Mouse (Mus musculus): ENCODE results near the gene Actr5.

DNA sequence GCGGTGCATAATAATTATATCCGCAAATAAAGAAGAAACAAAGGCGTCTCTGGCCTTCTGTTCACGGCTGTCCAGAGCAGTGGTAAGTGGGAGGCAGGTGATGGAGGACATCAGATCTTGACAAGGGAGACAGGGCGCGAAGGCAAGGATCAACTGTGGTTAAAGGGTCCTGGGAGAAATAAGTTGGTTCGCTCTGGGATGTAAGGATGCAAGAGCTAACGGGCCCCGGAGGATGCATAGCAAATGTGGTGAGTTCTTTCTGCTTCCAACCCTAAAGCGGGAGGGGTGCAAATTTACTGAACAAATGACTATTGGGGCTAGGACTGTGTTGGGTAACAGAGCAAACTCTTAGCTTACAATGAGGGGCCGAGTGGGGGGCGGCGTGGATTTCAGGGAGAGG, 9.0 kb upstream of the Actr5 start:
- no peak for TF ChIP-seq TCF12 (IDR thresholded peaks at IDR 0.05; ENCODE audit: low read depth, low read length)
- no peak for TF ChIP-seq RCOR1 (IDR thresholded peaks at IDR 0.05; ENCODE audit: low read depth, low read length)
- TF ChIP-seq HCFC1 (IDR thresholded peaks at IDR 0.05; ENCODE audit: low read depth, low read length) = no peak
- TF ChIP-seq ZMIZ1 (IDR thresholded peaks at IDR 0.05; ENCODE audit: low read depth, low read length) = no peak
- no peak for TF ChIP-seq CTCF (IDR thresholded peaks at IDR 0.05 in 2 of 3, conservative IDR thresholded peaks at IDR 0.05 in 1 of 3; ENCODE audit: control insufficient read depth in 1 of 3, insufficient read depth in 1 of 3, low read depth in 2 of 3, low read length in 3 of 3, poor library complexity in 1 of 3, severe bottlenecking in 1 of 3)
- TF ChIP-seq ZKSCAN1 (IDR thresholded peaks at IDR 0.05; ENCODE audit: low read depth, low read length) = no peak
- TF ChIP-seq ZNF384 (IDR thresholded peaks at IDR 0.05; ENCODE audit: low read depth, low read length) = no peak
- no peak for TF ChIP-seq POLR2A (IDR thresholded peaks at IDR 0.05; ENCODE audit: control insufficient read depth in 1 of 2, insufficient read depth in 1 of 2, low read depth in 1 of 2, low read length in 2 of 2, poor library complexity in 1 of 2)
- no peak for TF ChIP-seq EP300 (IDR thresholded peaks at IDR 0.05; ENCODE audit: low read depth in 1 of 2, low read length in 2 of 2)
- TF ChIP-seq POLR2AphosphoS2 (IDR thresholded peaks at IDR 0.05; ENCODE audit: low read length) = no peak
- TF ChIP-seq MYB (IDR thresholded peaks at IDR 0.05; ENCODE audit: low read depth, low read length) = no peak
- no peak for TF ChIP-seq MYC (IDR thresholded peaks at IDR 0.05; ENCODE audit: low read depth, low read length)
- no peak for TF ChIP-seq NELFE (IDR thresholded peaks at IDR 0.05; ENCODE audit: low read depth, low read length)

Data from MEL (cell line).